Mouse (Mus musculus) C2C12 (cell line): Measurements from ENCODE around the gene Igtp.

Source experiments
- CEBPB ChIP-seq: IDR thresholded peaks from one replicate; pipeline ENCODE4 v1.6.1; 2011; ENCODE audit warnings: low read depth, mild to moderate bottlenecking, control low read depth, moderate library complexity
- CTCF ChIP-seq: IDR thresholded peaks from one replicate; pipeline ENCODE4 v1.5.1; 2011; ENCODE audit not compliant: control insufficient read depth, insufficient read depth, insufficient read length
- FOSL1 ChIP-seq: IDR thresholded peaks from one replicate; pipeline ENCODE4 v1.8.0; 2011; ENCODE audit warnings: mild to moderate bottlenecking, low read length; ENCODE audit not compliant: poor library complexity, insufficient read depth, severe bottlenecking
- MAX ChIP-seq: IDR thresholded peaks from one replicate; pipeline ENCODE4 v1.6.1; 2011; ENCODE audit warnings: mild to moderate bottlenecking, control low read depth
- MYOD1 ChIP-seq: IDR thresholded peaks from one replicate; pipeline ENCODE4 v1.6.1; 2011; ENCODE audit warnings: low read depth; ENCODE audit not compliant: control insufficient read depth, insufficient read length
- USF1 ChIP-seq: IDR thresholded peaks from one replicate; pipeline ENCODE4 v1.6.1; 2011; ENCODE audit warnings: low read depth, mild to moderate bottlenecking, control low read depth, moderate library complexity

DNA sequence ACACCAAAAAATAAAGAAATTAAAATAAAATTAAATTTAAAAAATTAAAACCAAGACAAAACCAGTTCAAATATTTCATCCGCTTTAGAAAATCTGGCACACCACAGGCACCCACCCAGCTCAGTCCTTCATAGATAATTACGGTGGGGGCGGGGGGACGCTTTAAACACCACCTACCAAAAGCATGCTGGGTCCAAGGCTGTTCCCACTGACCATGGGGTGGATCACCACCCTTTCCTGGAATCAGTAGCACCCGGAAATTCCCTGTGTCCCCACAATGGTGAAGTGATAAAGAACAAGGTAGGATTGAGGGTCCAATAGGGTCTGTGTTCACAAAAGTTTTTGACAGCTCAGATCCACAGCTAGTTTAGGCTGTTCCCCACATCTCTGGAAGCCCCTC is 16.5 kb downstream of the Igtp start:
- TF ChIP-seq CTCF = no peak
- TF ChIP-seq USF1 = no peak
- TF ChIP-seq MAX = no peak
- TF ChIP-seq CEBPB = no peak
- TF ChIP-seq MYOD1 = no peak
- TF ChIP-seq FOSL1 = no peak
